Mouse (Mus musculus): ENCODE measurements around the gene Cyp17a1.

GRCm38 (mm10) chr19:46648565-46648964 lies 24.4 kb downstream of the Cyp17a1 start:
- TF ChIP-seq POLR2A (IDR thresholded peaks at IDR 0.05; ENCODE audit: insufficient read depth, low read depth, low read length) (no peak), CTCF (IDR thresholded peaks at IDR 0.05) (no peak)

Measured in heart, adult 2 months (tissue).